Mouse (Mus musculus) brain, embryonic 14.5 days (tissue): Measurements from ENCODE around the gene Gm9745.
"Not testable (repeated sequence)": the region's sequence is repeated elsewhere in the genome, so short reads cannot be mapped to it uniquely, and the experiment has no call there.

ENCODE experiments used
- CTCF ChIP-seq: fragments of 200-500 bp; IDR thresholded peaks from 2 replicates; pipeline ENCODE4 v1.5.1; 2012; ENCODE audit warnings: inconsistent platforms, mild to moderate bottlenecking, moderate library complexity, borderline replicate concordance; ENCODE audit not compliant: insufficient read depth, insufficient read length; ENCODE audit errors: extremely low read depth
- POLR2A ChIP-seq: fragments of 200-500 bp; IDR thresholded peaks from 2 replicates; pipeline ENCODE4 v1.6.1; 2012; ENCODE audit warnings: mild to moderate bottlenecking, inconsistent platforms, borderline replicate concordance; ENCODE audit not compliant: poor library complexity, insufficient read depth, insufficient read length, severe bottlenecking; ENCODE audit errors: extremely low read depth

- not testable (repeated sequence) for TF ChIP-seq POLR2A, CTCF
Observed at GRCm38 (mm10) chr13:8913890-8914289, 34.1 kb downstream of the Gm9745 start.
